Mouse (Mus musculus): Measurements from ENCODE around the gene Olfr1501. TPM values are rescaled to one million over a fixed set of nuclear protein-coding genes. Genes with fewer than 3 reads are reported as not detected.
"Not testable (repeated sequence)": the region's sequence is repeated elsewhere in the genome, so short reads cannot be mapped to it uniquely, and the experiment has no call there.

Olfr1501 gene
- not detected in 2 replicates for total RNA-seq (2014; rRNA removed)
- polyA plus RNA-seq (2012; rRNA removed), result not detected in 2 replicates

GRCm38 (mm10) chr19:13850592-13850991 is at the start of gene Olfr1501:
Gene Olfr1501 (minus strand): TSS chr19:13850692.
- not testable (repeated sequence) for H3K79me2 ChIP-seq (ENCODE audit: control insufficient read depth, insufficient read depth, low read length); H3K4me1 ChIP-seq (ENCODE audit: control insufficient read depth, insufficient read depth, low read length); H3K9ac ChIP-seq (ENCODE audit: low read depth, low read length); H3K27me3 ChIP-seq (ENCODE audit: control insufficient read depth, insufficient read depth, low read length); DNase-seq (ENCODE audit: extremely low read depth, low read depth, low spot score); H3K27ac ChIP-seq (replicated peaks; ENCODE audit: insufficient read depth, low read depth, low read length); H3K36me3 ChIP-seq (ENCODE audit: control insufficient read depth, insufficient read depth, low read length); H3K4me3 ChIP-seq (ENCODE audit: insufficient read depth, low read depth, low read length)

DNA sequence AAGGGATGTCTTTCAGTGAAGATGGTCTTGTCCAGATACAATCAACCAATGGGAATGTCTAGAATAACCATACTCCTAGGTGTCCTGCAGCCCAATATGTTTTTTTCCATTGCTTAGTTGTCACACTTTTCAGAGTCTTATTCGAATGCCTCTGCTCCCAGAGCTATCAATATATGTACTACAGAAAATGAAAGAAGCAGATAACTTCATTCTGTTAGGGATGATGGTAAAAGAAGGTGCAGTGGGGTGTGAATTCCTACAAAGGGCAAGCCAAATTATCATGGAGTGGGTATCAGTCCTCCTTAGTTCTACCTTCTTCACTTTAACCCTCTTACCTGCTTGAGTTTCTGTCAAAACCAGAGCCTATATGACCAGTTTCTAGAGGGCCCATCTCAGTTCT is 47.3 kb upstream of the Olfr1501 start, which contains the start of gene Olfr1504:
Olfr1504 (minus strand) TSS at position 101 of the 400 bp plus-strand sequence.
- Histone ChIP-seq H3K27ac (replicated peaks; ENCODE audit: insufficient read depth, low read depth, low read length) (no peak within 1 kb of the TSS), H3K27me3 (ENCODE audit: control insufficient read depth, insufficient read depth, low read length) (no peaks in the 10 kb centered on the region), H3K4me3 (ENCODE audit: insufficient read depth, low read depth, low read length) (no peak within 1 kb of the TSS), H3K79me2 (ENCODE audit: control insufficient read depth, insufficient read depth, low read length) (no peaks in the 10 kb centered on the region), H3K9ac (ENCODE audit: low read depth, low read length) (no peak within 1 kb of the TSS), H3K36me3 (ENCODE audit: control insufficient read depth, insufficient read depth, low read length) (no peaks in the 10 kb centered on the region), H3K4me1 (ENCODE audit: control insufficient read depth, insufficient read depth, low read length) (no peaks in the 10 kb centered on the region)
- WGBS, result 37% methylated on average over 1 of the region's 1 CpGs
- no peak for DNase-seq (ENCODE audit: extremely low read depth, low read depth, low spot score)
- TF ChIP-seq POLR2A (IDR thresholded peaks at IDR 0.05; ENCODE audit: extremely low read depth, insufficient read depth, low read length) (no peak), CTCF (IDR thresholded peaks at IDR 0.05; ENCODE audit: low read depth, low read length) (no peak)

GRCm38 (mm10) chr19:13861495-13861894 is 11.0 kb upstream of the Olfr1501 start, which contains the start of gene Olfr1502:
Gene Olfr1502 (plus strand): TSS chr19:13861795.
- no peak for TF ChIP-seq CTCF (IDR thresholded peaks at IDR 0.05; ENCODE audit: low read depth, low read length)
- no peak for TF ChIP-seq POLR2A (IDR thresholded peaks at IDR 0.05; ENCODE audit: extremely low read depth, insufficient read depth, low read length)

GRCm38 (mm10) chr19:13830388-13830787 is 20.1 kb downstream of the Olfr1501 start, which contains the start of gene Olfr1500:
Gene Olfr1500 (minus strand): TSS chr19:13830488.
- Histone ChIP-seq H3K4me3 (ENCODE audit: insufficient read depth, low read depth, low read length) (no peak within 1 kb of the TSS), H3K36me3 (ENCODE audit: control insufficient read depth, insufficient read depth, low read length) (no peaks in the 10 kb centered on the region), H3K9ac (ENCODE audit: low read depth, low read length) (no peak within 1 kb of the TSS), H3K79me2 (ENCODE audit: control insufficient read depth, insufficient read depth, low read length) (no peaks in the 10 kb centered on the region), H3K4me1 (ENCODE audit: control insufficient read depth, insufficient read depth, low read length) (no peaks in the 10 kb centered on the region), H3K27me3 (ENCODE audit: control insufficient read depth, insufficient read depth, low read length) (no peaks in the 10 kb centered on the region), H3K27ac (replicated peaks; ENCODE audit: insufficient read depth, low read depth, low read length) (no peak within 1 kb of the TSS)
- no peak for TF ChIP-seq CTCF (IDR thresholded peaks at IDR 0.05; ENCODE audit: low read depth, low read length)
- no peak for TF ChIP-seq POLR2A (IDR thresholded peaks at IDR 0.05; ENCODE audit: extremely low read depth, insufficient read depth, low read length)
- DNase-seq (ENCODE audit: extremely low read depth, low read depth, low spot score), result no peak

More at GRCm38 (mm10) chr19:13861495-13861894, 11.0 kb upstream of the Olfr1501 start, which contains the start of gene Olfr1502:
- H3K36me3 ChIP-seq (ENCODE audit: control insufficient read depth, insufficient read depth, low read length), result no peaks in the 10 kb centered on the region
- no peaks in the 10 kb centered on the region for H3K4me1 ChIP-seq (ENCODE audit: control insufficient read depth, insufficient read depth, low read length)
- H3K27me3 ChIP-seq (ENCODE audit: control insufficient read depth, insufficient read depth, low read length), result no peaks in the 10 kb centered on the region
- WGBS, result 70% methylated on average over 1 of the region's 1 CpGs
- no peaks in the 10 kb centered on the region for H3K79me2 ChIP-seq (ENCODE audit: control insufficient read depth, insufficient read depth, low read length)
- no peak within 1 kb of the TSS for H3K4me3 ChIP-seq (ENCODE audit: insufficient read depth, low read depth, low read length)
- DNase-seq (ENCODE audit: extremely low read depth, low read depth, low spot score), result no peak
- no peak within 1 kb of the TSS for H3K27ac ChIP-seq (replicated peaks; ENCODE audit: insufficient read depth, low read depth, low read length)
- no peak within 1 kb of the TSS for H3K9ac ChIP-seq (ENCODE audit: low read depth, low read length)

GRCm38 (mm10) chr19:13828447-13828846 is 22.0 kb downstream of the Olfr1501 start:
- Histone ChIP-seq H3K36me3 (ENCODE audit: control insufficient read depth, insufficient read depth, low read length) (no peaks in the 10 kb centered on the region), H3K27me3 (ENCODE audit: control insufficient read depth, insufficient read depth, low read length) (no peaks in the 10 kb centered on the region), H3K4me3 (ENCODE audit: insufficient read depth, low read depth, low read length) (no peak overlapping the region), H3K9ac (ENCODE audit: low read depth, low read length) (no peak overlapping the region), H3K4me1 (ENCODE audit: control insufficient read depth, insufficient read depth, low read length) (no peaks in the 10 kb centered on the region), H3K27ac (replicated peaks; ENCODE audit: insufficient read depth, low read depth, low read length) (no peak overlapping the region), H3K79me2 (ENCODE audit: control insufficient read depth, insufficient read depth, low read length) (no peaks in the 10 kb centered on the region)
- WGBS, result 73% methylated on average over 3 of the region's 3 CpGs
- no peak for TF ChIP-seq CTCF (IDR thresholded peaks at IDR 0.05; ENCODE audit: low read depth, low read length)
- no peak for TF ChIP-seq POLR2A (IDR thresholded peaks at IDR 0.05; ENCODE audit: extremely low read depth, insufficient read depth, low read length)
- no peak for DNase-seq (ENCODE audit: extremely low read depth, low read depth, low spot score)

DNA sequence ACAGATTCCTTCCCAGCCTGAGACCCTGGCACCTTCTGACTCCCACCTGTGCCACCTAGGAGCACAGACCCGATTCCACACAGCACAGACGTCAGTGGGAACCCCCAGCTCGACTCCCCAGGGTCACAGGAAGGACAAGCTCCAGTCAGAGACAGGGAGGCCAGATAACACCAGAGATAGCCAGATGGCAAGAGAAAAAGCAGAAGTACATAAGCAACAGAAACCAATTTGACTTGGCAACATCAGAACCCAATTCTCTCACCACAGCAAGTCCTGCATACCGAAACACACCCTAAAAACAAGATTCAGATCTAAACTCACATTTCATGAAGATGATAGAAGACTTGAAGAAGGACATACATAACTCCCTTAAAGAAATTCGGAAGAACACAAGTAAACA is 29.6 kb downstream of the Olfr1501 start:
- no peaks in the 10 kb centered on the region for H3K27me3 ChIP-seq (ENCODE audit: control insufficient read depth, insufficient read depth, low read length)
- H3K27ac ChIP-seq (replicated peaks; ENCODE audit: insufficient read depth, low read depth, low read length), result no peak overlapping the region
- H3K79me2 ChIP-seq (ENCODE audit: control insufficient read depth, insufficient read depth, low read length), result no peaks in the 10 kb centered on the region
- TF ChIP-seq POLR2A (IDR thresholded peaks at IDR 0.05; ENCODE audit: extremely low read depth, insufficient read depth, low read length) (no peak), CTCF (IDR thresholded peaks at IDR 0.05; ENCODE audit: low read depth, low read length) (no peak)
- no peak overlapping the region for H3K4me3 ChIP-seq (ENCODE audit: insufficient read depth, low read depth, low read length)
- no peak overlapping the region for H3K9ac ChIP-seq (ENCODE audit: low read depth, low read length)
- no peaks in the 10 kb centered on the region for H3K4me1 ChIP-seq (ENCODE audit: control insufficient read depth, insufficient read depth, low read length)
- 42% methylated on average over 5 of the region's 5 CpGs for WGBS
- DNase-seq (ENCODE audit: extremely low read depth, low read depth, low spot score), result no peak
- no peaks in the 10 kb centered on the region for H3K36me3 ChIP-seq (ENCODE audit: control insufficient read depth, insufficient read depth, low read length)

All from liver, adult 2 months (tissue).